In genomic region chr10:59982379-59982873, GRCm38 (mm10) we compare ENCODE assay signal across 20 mouse cellular contexts. TPM values are rescaled to one million over a fixed set of nuclear protein-coding genes. Genes with fewer than 3 reads are reported as not detected.
DNase-seq lines count a peak whose midpoint lies in the region; ATAC-seq and TF ChIP-seq lines count a peak whose summit lies in the region.
"Had no signal": no experiment of that assay in that cellular context is flagged by ENCODE, and none has a peak within 500 bp of the region (broad histone marks: within the 10 kb centered on the region; RNA-seq: fewer than 3 reads in every experiment).

No protein-coding gene starts in this region.

- H3K27me3 ChIP-seq in heart, embryonic 16.5 days (ENCODE audit: control insufficient read depth, insufficient read depth, low read length), result no peaks in the 10 kb centered on the region
- H3K27me3 ChIP-seq in megakaryocyte, embryonic 14.5 days (replicated peaks), result no peaks in the 10 kb centered on the region
- no peaks in the 10 kb centered on the region for H3K27me3 ChIP-seq in liver, postnatal 0 days (ENCODE audit: insufficient read depth, low read length)
- H3K27me3 ChIP-seq: embryonic facial prominence, embryonic 13.5 days; intestine, embryonic 15.5 days; kidney, embryonic 15.5 days; midbrain, embryonic 13.5 days; Patski had no signal

- no peak for ATAC-seq in heart, embryonic 16.5 days (replicated peaks; ENCODE audit: extremely low read depth, insufficient read depth, low FRiP score)
- no peak for ATAC-seq in megakaryocyte, adult 5-6 weeks (ENCODE audit: poor library complexity, severe bottlenecking)
- ATAC-seq in liver, postnatal 0 days, result no peak
- ATAC-seq: activated CD4-positive, CD25-positive, alpha-beta regulatory T cell, adult 4 months; intestine, embryonic 15.5 days; midbrain, embryonic 13.5 days; Patski had no signal

- TF ChIP-seq EP300 in liver, postnatal 0 days (IDR thresholded peaks at IDR 0.05; ENCODE audit: low read depth), result no peak

- WGBS in heart, embryonic 16.5 days, result 67% methylated on average over 12 of the region's 12 CpGs
- 72% methylated on average over 12 of the region's 12 CpGs for WGBS in liver, postnatal 0 days (ENCODE audit: insufficient replicate concordance)

- peaks cover 3% of the 10 kb centered on the region; the same call in 1 of the 2 replicates for H3K36me3 ChIP-seq in heart, embryonic 16.5 days (ENCODE audit: control insufficient read depth, insufficient read depth)
- H3K36me3 ChIP-seq in megakaryocyte, embryonic 14.5 days (replicated peaks; ENCODE audit: low read length), result peaks cover 38% of the 10 kb centered on the region
- peaks cover 19% of the 10 kb centered on the region for H3K36me3 ChIP-seq in liver, postnatal 0 days (replicated peaks; ENCODE audit: insufficient read depth, low read length)

- H3K4me3 ChIP-seq in heart, embryonic 16.5 days (ENCODE audit: low read length), result no peak overlapping the region
- peak overlapping the region; percentile 76 for H3K4me3 ChIP-seq in megakaryocyte, embryonic 14.5 days (replicated peaks)
- H3K4me3 ChIP-seq in liver, postnatal 0 days (ENCODE audit: low read depth, low read length), result no peak overlapping the region
- H3K4me3 ChIP-seq: embryonic facial prominence, embryonic 13.5 days; intestine, embryonic 15.5 days; kidney, embryonic 15.5 days; midbrain, embryonic 13.5 days had no signal

- no peaks in the 10 kb centered on the region for H3K9me3 ChIP-seq in heart, embryonic 16.5 days (replicated peaks; ENCODE audit: control insufficient read depth, low read length)
- no peaks in the 10 kb centered on the region for H3K9me3 ChIP-seq in megakaryocyte, embryonic 14.5 days
- H3K9me3 ChIP-seq in liver, postnatal 0 days (ENCODE audit: low read length), result no peaks in the 10 kb centered on the region
- H3K9me3 ChIP-seq: embryonic facial prominence, embryonic 13.5 days; intestine, embryonic 15.5 days; kidney, embryonic 15.5 days; midbrain, embryonic 13.5 days had no signal

- no peak for TF ChIP-seq CTCF in liver, postnatal 0 days (IDR thresholded peaks at IDR 0.05; ENCODE audit: low read depth)

- H3K4me2 ChIP-seq in heart, embryonic 16.5 days (ENCODE audit: low read depth, low read length), result no peak overlapping the region
- no peak overlapping the region for H3K4me2 ChIP-seq in liver, postnatal 0 days (ENCODE audit: low read depth, low read length)
- H3K4me2 ChIP-seq: embryonic facial prominence, embryonic 13.5 days; hindbrain, embryonic 14.5 days; intestine, embryonic 15.5 days; kidney, embryonic 15.5 days; lung, embryonic 14.5 days; midbrain, embryonic 13.5 days had no signal

- peaks cover 47% of the 10 kb centered on the region for H3K4me1 ChIP-seq in heart, embryonic 16.5 days (ENCODE audit: control insufficient read depth, insufficient read depth, low read length)
- H3K4me1 ChIP-seq in megakaryocyte, embryonic 14.5 days, result peaks cover 69% of the 10 kb centered on the region
- H3K4me1 ChIP-seq in liver, postnatal 0 days (ENCODE audit: insufficient read depth), result peaks cover 40% of the 10 kb centered on the region

- no peak overlapping the region for H3K9ac ChIP-seq in heart, embryonic 16.5 days (ENCODE audit: low read length)
- no peak overlapping the region for H3K9ac ChIP-seq in liver, postnatal 0 days (replicated peaks)
- H3K9ac ChIP-seq: embryonic facial prominence, embryonic 13.5 days; hindbrain, embryonic 14.5 days; intestine, embryonic 15.5 days; kidney, embryonic 15.5 days; lung, embryonic 14.5 days; midbrain, embryonic 13.5 days had no signal

- DNase-seq in heart, postnatal 36 days, result no peak
- peak; percentile 15 for DNase-seq in liver, postnatal 0 days
- DNase-seq in thymus, postnatal 25 days, result peak; percentile 44
- DNase-seq in ovary, postnatal 14 days (ENCODE audit: low spot score), result no peak
- DNase-seq: cerebellum, adult 2 months; gastrocnemius, postnatal 14 days; lung, embryonic 14.5 days; lung, postnatal 4 days; retina, postnatal 1 day; right cerebral cortex, postnatal 4 days had no signal

- intact Hi-C loops in heart, postnatal 36 days (cut with DNase I), result no loop called here

- peak overlapping the region; percentile 58 for H3K27ac ChIP-seq in heart, embryonic 16.5 days (ENCODE audit: low read length)
- 0 out of 2 replicates have a peak overlapping the region, but pooled peaks have one; percentile 84 for H3K27ac ChIP-seq in liver, postnatal 0 days (ENCODE audit: low read depth)
- H3K27ac ChIP-seq: hindbrain, embryonic 14.5 days; intestine, embryonic 15.5 days; kidney, embryonic 15.5 days; midbrain, embryonic 13.5 days had no signal

RNA-seq across cellular contexts. Expression of gene Ascc1, which starts 20.2 kb away (rescaled TPM):
- polyA plus RNA-seq in heart, embryonic 16.5 days (2015; fragmentation: Nextera tagmentation; extraction: Ambion mirVana), result 41.9 and 44.1 TPM in 2 replicates
- 10 to 100 TPM; 23.0 to 24.0 TPM for total RNA-seq in heart, postnatal 36 days (2021)
- 126 and 233 TPM in 2 replicates for polyA plus RNA-seq in megakaryocyte, embryonic 14.5 days (2012; ENCODE audit: insufficient read depth, low replicate concordance)
- total RNA-seq in megakaryocyte, adult 5-6 weeks (2015), result 25.7 and 29.9 TPM in 2 replicates
- total RNA-seq in megakaryocyte, adult 5-6 weeks (2017), result 24.3 and 27.0 TPM in 2 replicates
- polyA plus RNA-seq in liver, postnatal 0 days (2015; fragmentation: Nextera tagmentation; extraction: Ambion mirVana), result 14.1 and 14.7 TPM in 2 replicates

RNA-seq across cellular contexts. Expression of gene Anapc16, which starts 20.5 kb away (rescaled TPM):
- 89.3 and 90.1 TPM in 2 replicates for polyA plus RNA-seq in heart, embryonic 16.5 days (2015; fragmentation: Nextera tagmentation; extraction: Ambion mirVana)
- total RNA-seq in heart, postnatal 36 days (2021), result 10 to 100 TPM; 68.1 to 73.7 TPM
- polyA plus RNA-seq in megakaryocyte, embryonic 14.5 days (2012; ENCODE audit: insufficient read depth, low replicate concordance), result 73.7 and 169 TPM in 2 replicates
- 45.9 and 57.2 TPM in 2 replicates for total RNA-seq in megakaryocyte, adult 5-6 weeks (2015)
- total RNA-seq in megakaryocyte, adult 5-6 weeks (2017), result 35.2 and 39.4 TPM in 2 replicates
- polyA plus RNA-seq in liver, postnatal 0 days (2015; fragmentation: Nextera tagmentation; extraction: Ambion mirVana), result 37.3 and 37.7 TPM in 2 replicates

RNA-seq across cellular contexts. Expression of gene Ddit4, which starts 30.8 kb away (rescaled TPM):
- 29.0 and 31.9 TPM in 2 replicates for polyA plus RNA-seq in heart, embryonic 16.5 days (2015; fragmentation: Nextera tagmentation; extraction: Ambion mirVana)
- total RNA-seq in heart, postnatal 36 days (2021), result 10 to 100 TPM; 37.1 to 64.2 TPM
- polyA plus RNA-seq in megakaryocyte, embryonic 14.5 days (2012; ENCODE audit: insufficient read depth, low replicate concordance), result 33.2 and 44.6 TPM in 2 replicates
- total RNA-seq in megakaryocyte, adult 5-6 weeks (2015), result 2.2 and 2.4 TPM in 2 replicates
- 0.94 and 1.2 TPM in 2 replicates for total RNA-seq in megakaryocyte, adult 5-6 weeks (2017)
- polyA plus RNA-seq in liver, postnatal 0 days (2015; fragmentation: Nextera tagmentation; extraction: Ambion mirVana), result 3.6 and 5.2 TPM in 2 replicates

Comparison
In these comparisons a context has a peak if more than half of its experiments do, and no peak if none do; other contexts are left out.
1. DNase-seq: peak in liver, postnatal 0 days (single experiment) and thymus, postnatal 25 days (single experiment); none in heart, postnatal 36 days (0 of 2) and ovary, postnatal 14 days (single experiment).